Mouse (Mus musculus) thymus, adult 2 months (tissue): ENCODE data around the gene Plxnc1.

Source experiments
- CTCF ChIP-seq: fragments of 200-500 bp; IDR thresholded peaks from 2 replicates; pipeline ENCODE4 v1.5.1; 2012; ENCODE audit warnings: mild to moderate bottlenecking, control low read depth, low read length, moderate library complexity, borderline replicate concordance; ENCODE audit not compliant: control insufficient read depth, poor library complexity, insufficient read depth; ENCODE audit errors: extremely low read depth
- POLR2A ChIP-seq: fragments of 200-500 bp; IDR thresholded peaks from 2 replicates; pipeline ENCODE4 v1.6.1; 2012; ENCODE audit warnings: mild to moderate bottlenecking, low read length, control low read depth, moderate library complexity; ENCODE audit not compliant: control insufficient read depth, poor library complexity, insufficient read depth; ENCODE audit errors: extremely low read depth

DNA sequence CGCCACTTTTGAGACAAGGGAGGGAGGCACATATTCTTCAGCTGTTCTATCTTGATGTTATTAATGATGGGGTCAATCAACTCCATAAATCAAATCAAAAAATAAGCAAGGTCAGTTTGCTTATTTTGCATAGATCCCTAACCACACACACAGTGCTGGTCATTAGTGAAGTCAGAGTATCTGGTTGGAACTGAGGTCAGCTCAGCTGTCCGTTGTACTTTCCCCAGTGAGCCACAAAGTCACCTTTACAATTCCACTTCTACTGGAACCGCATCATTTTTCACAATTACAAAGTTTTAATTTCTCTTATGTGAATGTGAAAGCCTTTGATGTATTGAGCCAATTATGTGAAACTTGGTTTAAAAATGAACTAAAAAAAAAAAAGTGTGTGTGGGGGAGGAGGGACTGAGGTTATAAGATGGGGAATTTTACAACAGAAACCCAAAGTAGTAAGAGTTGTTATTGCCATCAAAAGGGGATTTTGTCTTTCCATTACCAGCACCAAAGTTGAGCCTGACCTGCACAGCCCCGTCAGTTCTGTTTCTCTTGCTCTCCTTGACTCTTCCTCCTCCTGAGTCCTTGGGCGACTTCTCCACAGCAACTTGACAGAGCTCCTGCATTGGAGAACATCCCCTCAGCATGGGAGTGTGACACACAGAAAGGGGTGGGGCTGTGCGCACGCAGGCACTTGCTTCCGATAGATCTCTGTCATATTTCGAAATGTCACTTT, 80.3 kb downstream of the Plxnc1 start:
- TF ChIP-seq CTCF (no peak), POLR2A (no peak)
